ENCODE assay signal across 14 mouse cellular contexts in the genomic region with DNA sequence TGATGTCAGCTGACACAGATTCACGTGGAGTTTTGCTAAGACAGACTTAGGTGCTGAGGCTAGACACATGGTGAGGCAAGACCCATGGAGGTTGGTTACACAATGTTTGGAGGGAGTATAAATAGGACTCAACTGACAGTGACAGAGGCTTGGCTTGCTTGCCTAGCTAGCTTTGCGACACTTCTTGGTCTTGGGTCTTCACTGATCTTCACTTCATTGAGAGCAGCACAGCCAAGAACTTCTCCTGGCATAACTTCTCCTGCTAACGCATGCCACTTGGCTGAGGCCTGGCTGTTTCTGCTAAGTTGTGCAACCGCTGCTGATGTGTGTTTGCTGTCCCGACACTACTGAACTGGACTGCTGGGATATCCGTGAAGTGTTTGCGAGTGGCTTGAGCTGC.
DNase-seq lines count a peak whose midpoint lies in the region; ATAC-seq and TF ChIP-seq lines count a peak whose summit lies in the region.
"Had no signal": no experiment of that assay in that cellular context is flagged by ENCODE, and none has a peak within 500 bp of the region (broad histone marks: within the 10 kb centered on the region; RNA-seq: fewer than 3 reads in every experiment).

No protein-coding gene starts in this region.

- no peaks in the 10 kb centered on the region for H3K79me2 ChIP-seq in heart, adult 2 months (replicated peaks; ENCODE audit: control insufficient read depth, insufficient read depth, low read length)

- no peak for TF ChIP-seq EP300 in heart, adult 2 months (IDR thresholded peaks at IDR 0.05; ENCODE audit: insufficient read depth, low read depth, low read length)

- no peaks in the 10 kb centered on the region for H3K27me3 ChIP-seq in heart, adult 2 months (ENCODE audit: control insufficient read depth, insufficient read depth, low read length)
- H3K27me3 ChIP-seq in heart, embryonic 11.5 days (ENCODE audit: control insufficient read depth, insufficient read depth, low read length) = no peaks in the 10 kb centered on the region
- H3K27me3 ChIP-seq in hindbrain, embryonic 13.5 days = no peaks in the 10 kb centered on the region
- H3K27me3 ChIP-seq: neural tube, embryonic 12.5 days had no signal

- no peak overlapping the region for H3K9ac ChIP-seq in heart, adult 2 months (ENCODE audit: low read depth, low read length)
- no peak overlapping the region for H3K9ac ChIP-seq in heart, embryonic 11.5 days (ENCODE audit: low read depth, low read length)
- H3K9ac ChIP-seq in hindbrain, embryonic 13.5 days = no peak overlapping the region
- H3K9ac ChIP-seq: neural tube, embryonic 12.5 days had no signal

- H3K4me3 ChIP-seq in heart, adult 2 months = no peak overlapping the region
- H3K4me3 ChIP-seq in heart, embryonic 11.5 days (ENCODE audit: low read depth, low read length) = no peak overlapping the region
- no peak overlapping the region for H3K4me3 ChIP-seq in hindbrain, embryonic 13.5 days
- H3K4me3 ChIP-seq: neural tube, embryonic 12.5 days had no signal

- no peaks in the 10 kb centered on the region for H3K4me1 ChIP-seq in heart, adult 2 months (ENCODE audit: control insufficient read depth, insufficient read depth, low read length)
- no peaks in the 10 kb centered on the region for H3K4me1 ChIP-seq in heart, embryonic 11.5 days (ENCODE audit: control insufficient read depth, insufficient read depth, low read length)
- no peaks in the 10 kb centered on the region for H3K4me1 ChIP-seq in hindbrain, embryonic 13.5 days (replicated peaks)
- H3K4me1 ChIP-seq: neural tube, embryonic 12.5 days had no signal

- H3K9me3 ChIP-seq in heart, embryonic 11.5 days (replicated peaks; ENCODE audit: control insufficient read depth, low read length) = peaks cover 8% of the 10 kb centered on the region
- 0 out of 2 replicates have a peak, but pooled peaks cover 4% of the 10 kb centered on the region for H3K9me3 ChIP-seq in hindbrain, embryonic 13.5 days
- H3K9me3 ChIP-seq: neural tube, embryonic 12.5 days had no signal

- DNase-seq in heart, adult 2 months = peak; percentile 35 to 56
- DNase-seq in adrenal gland, postnatal 10 days = peak; percentile 50
- DNase-seq in gastrocnemius, postnatal 14 days = peak; percentile 30
- peak; percentile 83 for DNase-seq in lung, postnatal 10 days
- no peak for DNase-seq in right cerebral cortex, postnatal 4 days
- DNase-seq in frontal cortex, postnatal 14 days (ENCODE audit: low spot score in 2 of 2) = no peak
- DNase-seq: kidney, postnatal 25 days; right cerebral cortex, postnatal 25 days had no signal

- no peak for TF ChIP-seq CTCF in heart, adult 2 months (IDR thresholded peaks at IDR 0.05)

- H3K4me2 ChIP-seq in heart, embryonic 11.5 days = no peak overlapping the region
- H3K4me2 ChIP-seq in hindbrain, embryonic 13.5 days = no peak overlapping the region
- H3K4me2 ChIP-seq: neural tube, embryonic 12.5 days had no signal

- H3K27ac ChIP-seq in heart, adult 2 months = no peak overlapping the region
- no peak overlapping the region for H3K27ac ChIP-seq in heart, embryonic 11.5 days (ENCODE audit: low read depth, low read length)
- H3K27ac ChIP-seq in hindbrain, embryonic 13.5 days = no peak overlapping the region
- H3K27ac ChIP-seq: hindbrain, postnatal 0 days; neural tube, embryonic 12.5 days had no signal

- no peak for ATAC-seq in heart, embryonic 11.5 days (replicated peaks; ENCODE audit: insufficient number of reproducible peaks, low FRiP score, low TSS enrichment)
- ATAC-seq in hindbrain, embryonic 13.5 days (ENCODE audit: low FRiP score) = no peak
- ATAC-seq: CD4-positive, CD25-positive, alpha-beta regulatory T cell, adult 4 months; forebrain, embryonic 16.5 days; hindbrain, postnatal 0 days had no signal

- H3K36me3 ChIP-seq in heart, adult 2 months (ENCODE audit: control insufficient read depth, insufficient read depth, low read length) = no peaks in the 10 kb centered on the region
- H3K36me3 ChIP-seq in heart, embryonic 11.5 days (ENCODE audit: control insufficient read depth, insufficient read depth, low read length) = no peaks in the 10 kb centered on the region
- no peaks in the 10 kb centered on the region for H3K36me3 ChIP-seq in hindbrain, embryonic 13.5 days
- H3K36me3 ChIP-seq: neural tube, embryonic 12.5 days had no signal

- WGBS in heart, adult 2 months = 75% methylated on average over 7 of the region's 7 CpGs
- 81% methylated on average over 7 of the region's 7 CpGs for WGBS in heart, embryonic 11.5 days (ENCODE audit: insufficient replicate concordance)
- WGBS in hindbrain, embryonic 13.5 days = 92% methylated on average over 7 of the region's 7 CpGs

- intact Hi-C loops in heart, adult 2 months (cut with DNase I) = no loop called here
- intact Hi-C loops in gastrocnemius, postnatal 14 days (cut with DNase I; ENCODE audit: low total_unique reads) = no loop called here

- no peak for TF ChIP-seq POLR2A in heart, adult 2 months (IDR thresholded peaks at IDR 0.05; ENCODE audit: insufficient read depth, low read depth, low read length)

Comparison
In these comparisons a context has a peak if more than half of its experiments do, and no peak if none do; other contexts are left out.
1. DNase-seq: peak in heart, adult 2 months (2 of 2), adrenal gland, postnatal 10 days (single experiment), gastrocnemius, postnatal 14 days (single experiment) and lung, postnatal 10 days (single experiment); none in right cerebral cortex, postnatal 4 days (single experiment) and frontal cortex, postnatal 14 days (0 of 2).